Comparison of ENCODE assay signal across 9 mouse cellular contexts in genomic region chr11:53500569-53500968, GRCm38 (mm10). TPM values are rescaled to one million over a fixed set of nuclear protein-coding genes. Genes with fewer than 3 reads are reported as not detected.
DNase-seq lines count a peak whose midpoint lies in the region; ATAC-seq and TF ChIP-seq lines count a peak whose summit lies in the region.
"Had no signal": no experiment of that assay in that cellular context is flagged by ENCODE, and none has a peak within 500 bp of the region (broad histone marks: within the 10 kb centered on the region; RNA-seq: fewer than 3 reads in every experiment).

No protein-coding gene starts in this region.

- ATAC-seq in liver, postnatal 0 days, result no peak
- no peak for ATAC-seq in hindbrain, embryonic 13.5 days (ENCODE audit: low FRiP score)

- no peak overlapping the region for H3K4me2 ChIP-seq in liver, postnatal 0 days (ENCODE audit: low read depth, low read length)
- no peak overlapping the region for H3K4me2 ChIP-seq in hindbrain, embryonic 13.5 days

- H3K27me3 ChIP-seq in liver, postnatal 0 days (ENCODE audit: insufficient read depth, low read length), result no peaks in the 10 kb centered on the region
- peaks cover 67% of the 10 kb centered on the region for H3K27me3 ChIP-seq in hindbrain, embryonic 13.5 days

- no peak for TF ChIP-seq EP300 in liver, postnatal 0 days (IDR thresholded peaks at IDR 0.05; ENCODE audit: low read depth)

- H3K27ac ChIP-seq in liver, postnatal 0 days (ENCODE audit: low read depth), result no peak overlapping the region
- H3K27ac ChIP-seq in hindbrain, embryonic 13.5 days, result no peak overlapping the region

- DNase-seq in liver, result peak; percentile 42
- no peak for DNase-seq in liver, postnatal 0 days
- DNase-seq in embryo, embryonic 9.5 days (ENCODE audit: extremely low spot score), result peak; percentile 32
- DNase-seq in kidney, postnatal 14 days, result peak; percentile 44
- peak; percentile 63 for DNase-seq in mesoderm, embryonic 11.5 days (ENCODE audit: low read depth, low spot score)
- no peak for DNase-seq in spleen, postnatal 10 days (ENCODE audit: low spot score in 2 of 2)
- DNase-seq in left cerebral cortex, postnatal 4 days, result no peak

- no peaks in the 10 kb centered on the region for H3K36me3 ChIP-seq in liver, postnatal 0 days (replicated peaks; ENCODE audit: insufficient read depth, low read length)
- H3K36me3 ChIP-seq in hindbrain, embryonic 13.5 days, result no peaks in the 10 kb centered on the region

- H3K4me1 ChIP-seq in liver, postnatal 0 days (ENCODE audit: insufficient read depth), result no peaks in the 10 kb centered on the region
- peaks cover 22% of the 10 kb centered on the region for H3K4me1 ChIP-seq in hindbrain, embryonic 13.5 days (replicated peaks)

- 15% methylated on average over 11 of the region's 11 CpGs for WGBS in liver, postnatal 0 days (ENCODE audit: insufficient replicate concordance)
- WGBS in hindbrain, embryonic 13.5 days, result 10% methylated on average over 11 of the region's 11 CpGs

- no peak overlapping the region for H3K4me3 ChIP-seq in liver, postnatal 0 days (ENCODE audit: low read depth, low read length)
- H3K4me3 ChIP-seq in hindbrain, embryonic 13.5 days, result no peak overlapping the region

- intact Hi-C loops in left cerebral cortex, postnatal 4 days (cut with DNase I), result no loop called here

- no peak for TF ChIP-seq CTCF in liver, postnatal 0 days (IDR thresholded peaks at IDR 0.05; ENCODE audit: low read depth)

- H3K9ac ChIP-seq in liver, postnatal 0 days (replicated peaks), result no peak overlapping the region
- no peak overlapping the region for H3K9ac ChIP-seq in hindbrain, embryonic 13.5 days

- no peaks in the 10 kb centered on the region for H3K9me3 ChIP-seq in liver, postnatal 0 days (ENCODE audit: low read length)
- H3K9me3 ChIP-seq in hindbrain, embryonic 13.5 days, result no peaks in the 10 kb centered on the region

RNA-seq across cellular contexts. Expression of gene Sept8, which starts 18.5 kb away (rescaled TPM):
- polyA plus RNA-seq in liver, postnatal 0 days (2015; fragmentation: Nextera tagmentation; extraction: Ambion mirVana), result 6.2 and 7.2 TPM in 2 replicates
- 16.4 and 17.3 TPM in 2 replicates for polyA plus RNA-seq in hindbrain, embryonic 13.5 days (2015; fragmentation: Nextera tagmentation; extraction: Ambion mirVana)
- total RNA-seq in left cerebral cortex, postnatal 4 days (2021), result 10 to 100 TPM; 53.7 to 54.5 TPM

RNA-seq across cellular contexts. Expression of gene Sowaha, which starts 20.5 kb away (rescaled TPM):
- polyA plus RNA-seq in liver, postnatal 0 days (2015; fragmentation: Nextera tagmentation; extraction: Ambion mirVana), result 7.4 and 7.9 TPM in 2 replicates
- 0.55 and 0.71 TPM in 2 replicates for polyA plus RNA-seq in hindbrain, embryonic 13.5 days (2015; fragmentation: Nextera tagmentation; extraction: Ambion mirVana)
- 10 to 100 TPM; 12.2 to 18.1 TPM for total RNA-seq in left cerebral cortex, postnatal 4 days (2021)

RNA-seq across cellular contexts. Expression of gene Gm9945, which starts 20.6 kb away (rescaled TPM):
- 0.15 and 0.31 TPM in 2 replicates for polyA plus RNA-seq in liver, postnatal 0 days (2015; fragmentation: Nextera tagmentation; extraction: Ambion mirVana)
- 0.28 TPM in 1 of 2 replicates, not detected in the other for polyA plus RNA-seq in hindbrain, embryonic 13.5 days (2015; fragmentation: Nextera tagmentation; extraction: Ambion mirVana)
- total RNA-seq in left cerebral cortex, postnatal 4 days (2021), result under 1 TPM; 0.52 to 0.98 TPM

RNA-seq across cellular contexts. Expression of gene Gm9837, which starts 30.3 kb away (rescaled TPM):
- not detected in 2 replicates for polyA plus RNA-seq in liver, postnatal 0 days (2015; fragmentation: Nextera tagmentation; extraction: Ambion mirVana)
- polyA plus RNA-seq in hindbrain, embryonic 13.5 days (2015; fragmentation: Nextera tagmentation; extraction: Ambion mirVana), result not detected in 2 replicates
- not detected for total RNA-seq in left cerebral cortex, postnatal 4 days (2021)
- polyA plus RNA-seq: liver, embryonic 16.5 days had no signal

RNA-seq across cellular contexts. Expression of gene Shroom1, which starts 43.6 kb away (rescaled TPM):
- polyA plus RNA-seq in liver, postnatal 0 days (2015; fragmentation: Nextera tagmentation; extraction: Ambion mirVana), result 5.5 TPM in 2 replicates
- polyA plus RNA-seq in hindbrain, embryonic 13.5 days (2015; fragmentation: Nextera tagmentation; extraction: Ambion mirVana), result 2.5 and 2.6 TPM in 2 replicates
- 1 to 10 TPM; 2.8 to 3.2 TPM for total RNA-seq in left cerebral cortex, postnatal 4 days (2021)

Comparison
In these comparisons a context has a peak if more than half of its experiments do, and no peak if none do; other contexts are left out.
1. DNase-seq: peak in liver (single experiment), embryo, embryonic 9.5 days (single experiment), kidney, postnatal 14 days (single experiment) and mesoderm, embryonic 11.5 days (single experiment); none in liver, postnatal 0 days (single experiment), spleen, postnatal 10 days (0 of 2) and left cerebral cortex, postnatal 4 days (single experiment).